7 mouse cellular contexts compared by ENCODE assay signal in genomic region chr7:60728108-60728721, GRCm38 (mm10).
DNase-seq lines count a peak whose midpoint lies in the region; ATAC-seq and TF ChIP-seq lines count a peak whose summit lies in the region.
"Not testable (repeated sequence)": the region's sequence is repeated elsewhere in the genome, so short reads cannot be mapped to it uniquely, and the experiment has no call there.

No protein-coding gene starts in this region.

- DNase-seq in G1E (ENCODE audit: low spot score) = not testable (repeated sequence)
- peak; percentile 2 to 3 for DNase-seq in cerebellum, postnatal 10 days
- peak; percentile 24 for DNase-seq in forebrain, embryonic 10.5 days (ENCODE audit: extremely low spot score, low spot score)
- DNase-seq in hindbrain, embryonic 11.5 days (ENCODE audit: low spot score) = peak; percentile 75
- DNase-seq in kidney, postnatal 0 days (ENCODE audit: low spot score) = peak; percentile 24
- DNase-seq in lung, embryonic 14.5 days = peak; percentile 73
- peak; percentile 34 for DNase-seq in midbrain, postnatal 0 days (ENCODE audit: low spot score)

- peak; percentile 25; the same call in 1 of the 2 replicates for TF ChIP-seq CTCF in G1E (IDR thresholded peaks at IDR 0.05; ENCODE audit: low read depth, low read length)
- peak; percentile 71 for TF ChIP-seq CTCF in kidney, postnatal 0 days (IDR thresholded peaks at IDR 0.05; ENCODE audit: low read depth)
- TF ChIP-seq CTCF in lung, embryonic 14.5 days (IDR thresholded peaks at IDR 0.05; ENCODE audit: low read depth) = peak; percentile 69
- TF ChIP-seq CTCF in midbrain, postnatal 0 days (IDR thresholded peaks at IDR 0.05) = peak; percentile 80

- H3K4me2 ChIP-seq in hindbrain, embryonic 11.5 days (replicated peaks; ENCODE audit: low read depth, low read length); kidney, postnatal 0 days (ENCODE audit: low read length); lung, embryonic 14.5 days; midbrain, postnatal 0 days (ENCODE audit: low read depth, low read length, poor library complexity, severe bottlenecking): not testable (repeated sequence)

- ATAC-seq in G1E (ENCODE audit: extremely low read depth, insufficient number of reproducible peaks, low FRiP score, poor library complexity, severe bottlenecking); midbrain, postnatal 0 days (ENCODE audit: low FRiP score): not testable (repeated sequence)
- ATAC-seq in hindbrain, embryonic 11.5 days (ENCODE audit: low FRiP score) = peak; percentile 69; the same call in 1 of the 2 replicates
- ATAC-seq in kidney, postnatal 0 days (replicated peaks; ENCODE audit: low FRiP score, low read depth) = 0 out of 2 replicates have a peak, but pooled peaks have one; percentile 65
- peak; percentile 47; the same call in 1 of the 2 replicates for ATAC-seq in lung, embryonic 14.5 days (ENCODE audit: insufficient read depth)

- not testable (repeated sequence) for H3K27ac ChIP-seq in forebrain, embryonic 10.5 days; hindbrain, embryonic 11.5 days (ENCODE audit: low read depth, low read length); kidney, postnatal 0 days; lung, embryonic 14.5 days (ENCODE audit: low read depth); midbrain, postnatal 0 days (ENCODE audit: low read depth, low read length)

- H3K9me3 ChIP-seq in G1E (replicated peaks); forebrain, embryonic 10.5 days; hindbrain, embryonic 11.5 days (ENCODE audit: control insufficient read depth, low read length); kidney, postnatal 0 days (replicated peaks; ENCODE audit: low read length); lung, embryonic 14.5 days (ENCODE audit: low read depth, low read length); midbrain, postnatal 0 days (ENCODE audit: low read length): not testable (repeated sequence)

- H3K36me3 ChIP-seq in G1E (replicated peaks); forebrain, embryonic 10.5 days (replicated peaks); hindbrain, embryonic 11.5 days (ENCODE audit: control insufficient read depth, insufficient read depth, low read length); kidney, postnatal 0 days (ENCODE audit: insufficient read depth, low read length); lung, embryonic 14.5 days (ENCODE audit: insufficient read depth); midbrain, postnatal 0 days (ENCODE audit: insufficient read depth, low read length): not testable (repeated sequence)

- H3K4me1 ChIP-seq in G1E (ENCODE audit: insufficient read depth, low read depth, low read length); forebrain, embryonic 10.5 days; hindbrain, embryonic 11.5 days (replicated peaks; ENCODE audit: control insufficient read depth, insufficient read depth, low read length); kidney, postnatal 0 days (replicated peaks; ENCODE audit: insufficient read depth, low read length); lung, embryonic 14.5 days (ENCODE audit: insufficient read depth); midbrain, postnatal 0 days (ENCODE audit: insufficient read depth, low read length): not testable (repeated sequence)

- H3K4me3 ChIP-seq in G1E (ENCODE audit: low read depth, low read length); forebrain, embryonic 10.5 days; hindbrain, embryonic 11.5 days (ENCODE audit: low read depth, low read length); kidney, postnatal 0 days (replicated peaks; ENCODE audit: low read depth, low read length); lung, embryonic 14.5 days (ENCODE audit: low read depth, low read length); midbrain, postnatal 0 days (ENCODE audit: low read depth, low read length): not testable (repeated sequence)

- not testable (repeated sequence) for H3K9ac ChIP-seq in hindbrain, embryonic 11.5 days (ENCODE audit: low read depth, low read length); kidney, postnatal 0 days (ENCODE audit: low read depth, low read length); lung, embryonic 14.5 days; midbrain, postnatal 0 days (replicated peaks; ENCODE audit: low read length, poor library complexity, severe bottlenecking)

- 23% methylated on average over 5 of the region's 5 CpGs for WGBS in forebrain, embryonic 10.5 days
- WGBS in hindbrain, embryonic 11.5 days = 12% methylated on average over 5 of the region's 5 CpGs
- 20% methylated on average over 5 of the region's 5 CpGs for WGBS in kidney, postnatal 0 days
- WGBS in lung, embryonic 14.5 days = 15% methylated on average over 5 of the region's 5 CpGs
- 11% methylated on average over 5 of the region's 5 CpGs for WGBS in midbrain, postnatal 0 days

- not testable (repeated sequence) for H3K27me3 ChIP-seq in G1E (ENCODE audit: insufficient read depth, low read length); forebrain, embryonic 10.5 days (ENCODE audit: poor library complexity, severe bottlenecking); hindbrain, embryonic 11.5 days (ENCODE audit: control insufficient read depth, insufficient read depth, low read length); kidney, postnatal 0 days (ENCODE audit: insufficient read depth, low read length); lung, embryonic 14.5 days (ENCODE audit: insufficient read depth, low read length); midbrain, postnatal 0 days (ENCODE audit: insufficient read depth, low read length)

Comparison
In these comparisons a context has a peak if more than half of its experiments do, and no peak if none do; other contexts are left out.
1. CTCF ChIP-seq: peak in every context shown above with its lines; median percentile 80 in midbrain, postnatal 0 days; 71 in kidney, postnatal 0 days; 69 in lung, embryonic 14.5 days; 25 in G1E.